Mouse (Mus musculus): ENCODE measurements around the gene Tpp1.
"Not testable (repeated sequence)": the region's sequence is repeated elsewhere in the genome, so short reads cannot be mapped to it uniquely, and the experiment has no call there.

The Tpp1 gene

GRCm38 (mm10) chr7:105762517-105763270 is 10.7 kb upstream of the Tpp1 start:
- peak in 1 of 2 experiments; percentile 58 for DNase-seq (ENCODE audit: low spot score in 2 of 2)

DNA sequence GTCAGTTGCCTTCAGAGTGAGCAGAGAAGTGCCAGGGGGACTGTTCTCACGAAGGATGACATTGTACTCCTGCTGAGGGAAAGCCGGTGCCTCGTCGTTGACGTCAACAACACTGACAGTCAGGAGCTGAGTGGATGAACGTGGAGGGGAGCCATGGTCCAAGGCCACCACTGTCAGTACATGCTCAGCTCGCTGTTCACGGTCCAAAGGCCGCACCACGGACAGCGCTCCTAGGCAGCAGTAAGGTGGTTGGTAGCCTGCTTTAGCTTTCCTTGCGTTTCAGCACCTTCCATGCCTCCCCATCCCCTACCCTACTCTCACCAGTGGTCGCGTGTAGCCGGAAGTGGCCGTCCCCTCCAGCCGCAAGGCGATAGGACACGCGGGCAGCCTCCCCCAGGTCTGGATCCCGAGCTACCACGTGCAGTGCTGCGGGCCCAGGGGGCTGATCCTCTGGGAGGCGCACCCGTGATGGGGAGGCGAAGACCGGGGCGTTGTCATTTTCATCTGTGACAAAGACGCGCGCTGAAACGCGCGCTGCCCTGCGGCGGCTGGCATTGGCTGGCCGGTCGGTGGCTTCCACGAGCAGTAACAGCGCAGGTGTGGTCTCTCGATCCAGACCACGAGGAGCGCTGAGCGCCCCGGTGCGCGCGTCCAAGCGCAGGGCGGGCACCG is 9.9 kb upstream of the Tpp1 start:
- DNase-seq (ENCODE audit: low spot score in 2 of 2) = no peak

DNA sequence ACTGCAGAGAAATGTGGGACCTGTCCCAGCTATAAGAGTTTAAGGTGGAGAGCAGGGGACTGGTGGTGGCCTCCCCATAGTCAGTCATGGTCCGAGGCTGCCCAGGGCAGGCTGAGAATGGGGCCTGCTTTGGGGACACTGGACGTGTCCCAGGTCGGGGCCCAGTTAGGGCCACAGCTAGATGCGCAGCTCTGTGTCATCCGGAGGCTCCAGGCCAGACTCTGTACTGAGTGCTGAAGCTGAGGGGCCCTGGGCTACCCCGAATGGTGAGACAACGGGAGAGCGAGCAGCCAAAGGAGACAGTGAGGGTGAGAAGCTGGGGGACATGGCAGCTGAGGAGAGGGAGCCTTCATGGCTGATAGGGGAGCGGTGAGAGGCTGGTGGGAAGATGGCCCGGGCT is 1.2 kb upstream of the Tpp1 start:
- no peak for DNase-seq (ENCODE audit: low spot score in 2 of 2)

DNA sequence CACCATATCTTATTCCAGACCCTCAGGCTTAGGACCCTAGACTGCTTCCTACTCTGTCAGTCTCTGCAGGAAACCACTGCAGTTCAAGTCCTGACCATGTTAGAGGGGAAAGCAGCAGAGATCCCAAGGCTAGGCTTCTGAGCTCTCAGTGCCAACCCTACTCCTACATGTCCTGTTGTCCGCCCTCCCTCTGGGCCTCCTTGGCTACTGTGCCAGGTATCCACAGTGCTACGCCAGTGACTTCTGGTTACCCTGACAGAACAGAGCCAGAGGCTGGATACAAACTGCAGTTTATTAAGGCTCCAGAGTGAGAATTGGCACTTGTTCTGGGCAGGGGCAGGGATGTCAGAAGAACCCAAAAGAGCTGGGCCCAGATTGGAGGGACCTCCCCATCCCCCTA is 681 bp upstream of the Tpp1 start:
- no peak for DNase-seq (ENCODE audit: low spot score in 2 of 2)

DNA sequence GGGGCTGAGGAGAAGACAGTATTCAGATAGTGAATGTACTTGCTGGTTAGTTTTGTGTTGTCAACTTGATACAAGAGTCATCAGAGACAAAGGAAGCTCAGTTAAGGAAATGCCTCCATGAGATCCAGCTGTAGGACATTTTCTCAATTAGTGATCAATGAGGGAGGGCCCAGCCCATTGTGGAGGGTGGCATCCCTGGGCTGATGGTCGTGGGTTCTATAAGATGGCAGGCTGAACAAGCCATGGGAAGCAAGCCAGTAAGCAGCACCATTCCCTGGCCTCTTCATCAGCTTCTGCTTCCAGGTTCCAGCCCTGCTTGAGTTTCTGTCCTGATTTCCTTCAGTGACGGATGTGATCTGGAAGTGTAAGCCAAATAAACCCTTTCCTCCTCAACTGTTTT is 4.3 kb downstream of the Tpp1 start:
- no peak for DNase-seq (ENCODE audit: low spot score in 2 of 2)

- peak; percentile 78 to 88 for DNase-seq (ENCODE audit: low spot score in 2 of 2)
Measured at GRCm38 (mm10) chr7:105743926-105744590, 8.0 kb downstream of the Tpp1 start, which contains the start of gene Taf10. Gene Taf10, minus strand, starts transcription at chr7:105744361.

- DNase-seq (ENCODE audit: low spot score in 2 of 2) = not testable (repeated sequence)
Measured at GRCm38 (mm10) chr7:105743246-105743925, 8.6 kb downstream of the Tpp1 start.

GRCm38 (mm10) chr7:105742539-105743215 is 9.4 kb downstream of the Tpp1 start:
- DNase-seq (ENCODE audit: low spot score in 2 of 2) = not testable (repeated sequence)

- DNase-seq (ENCODE audit: low spot score in 2 of 2) = no peak
Measured at GRCm38 (mm10) chr7:105741978-105742377, 10.1 kb downstream of the Tpp1 start.

GRCm38 (mm10) chr7:105740851-105741250 is 11.2 kb downstream of the Tpp1 start:
- DNase-seq (ENCODE audit: low spot score in 2 of 2) = peak in 1 of 2 experiments; percentile 48

- peak in 1 of 2 experiments; percentile 49 for DNase-seq (ENCODE audit: low spot score in 2 of 2)
Measured at GRCm38 (mm10) chr7:105740089-105740795, 11.8 kb downstream of the Tpp1 start.

DNA sequence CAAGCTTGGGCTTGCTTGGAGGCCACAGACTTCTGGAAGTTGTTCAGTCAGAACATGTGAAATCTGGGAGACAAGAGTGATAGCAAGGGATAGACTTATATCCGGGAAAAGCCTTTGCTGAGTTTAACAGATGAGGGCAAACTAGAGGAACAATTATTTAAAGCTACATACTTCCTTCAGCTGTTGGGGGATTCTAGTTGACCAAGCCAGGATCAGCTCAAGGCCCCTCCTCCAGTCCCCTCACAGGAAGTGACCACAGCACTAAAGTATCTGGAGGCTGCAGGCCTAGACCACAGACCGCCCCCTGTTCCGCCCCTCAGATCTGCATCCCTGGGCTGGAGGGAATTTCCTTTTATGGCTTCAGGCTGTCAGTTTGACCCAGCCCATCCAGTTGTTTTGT is 13.1 kb downstream of the Tpp1 start:
- peak; percentile 75 to 81 for DNase-seq (ENCODE audit: low spot score in 2 of 2)

GRCm38 (mm10) chr7:105738286-105738685 is 13.7 kb downstream of the Tpp1 start:
- no peak for DNase-seq (ENCODE audit: low spot score in 2 of 2)

DNA sequence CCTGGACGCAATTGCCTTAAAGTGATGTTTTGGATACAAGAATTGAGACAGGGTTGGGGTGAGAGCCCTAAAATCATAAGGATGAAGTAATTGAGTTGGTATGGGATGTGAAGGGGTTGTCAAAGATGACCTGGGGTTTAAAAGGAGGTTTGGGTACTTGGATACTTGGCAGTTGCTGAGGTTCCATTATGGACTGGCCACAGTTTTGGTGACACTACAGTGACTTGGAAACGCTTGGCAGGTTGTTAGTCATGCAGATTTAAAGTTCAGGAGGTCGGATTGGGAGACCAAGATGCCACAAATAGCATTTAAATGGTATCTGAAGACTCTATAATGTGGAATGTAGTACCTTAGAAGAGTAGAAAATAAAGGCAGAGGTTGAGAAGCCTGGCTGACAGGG is 14.4 kb downstream of the Tpp1 start:
- DNase-seq (ENCODE audit: low spot score in 2 of 2) = no peak

- DNase-seq (ENCODE audit: low spot score in 2 of 2) = peak in 1 of 2 experiments; percentile 64
Measured at GRCm38 (mm10) chr7:105736911-105737521, 15.0 kb downstream of the Tpp1 start, which contains the start of gene Rrp8. Gene Rrp8, minus strand, starts transcription at chr7:105737385.

DNA sequence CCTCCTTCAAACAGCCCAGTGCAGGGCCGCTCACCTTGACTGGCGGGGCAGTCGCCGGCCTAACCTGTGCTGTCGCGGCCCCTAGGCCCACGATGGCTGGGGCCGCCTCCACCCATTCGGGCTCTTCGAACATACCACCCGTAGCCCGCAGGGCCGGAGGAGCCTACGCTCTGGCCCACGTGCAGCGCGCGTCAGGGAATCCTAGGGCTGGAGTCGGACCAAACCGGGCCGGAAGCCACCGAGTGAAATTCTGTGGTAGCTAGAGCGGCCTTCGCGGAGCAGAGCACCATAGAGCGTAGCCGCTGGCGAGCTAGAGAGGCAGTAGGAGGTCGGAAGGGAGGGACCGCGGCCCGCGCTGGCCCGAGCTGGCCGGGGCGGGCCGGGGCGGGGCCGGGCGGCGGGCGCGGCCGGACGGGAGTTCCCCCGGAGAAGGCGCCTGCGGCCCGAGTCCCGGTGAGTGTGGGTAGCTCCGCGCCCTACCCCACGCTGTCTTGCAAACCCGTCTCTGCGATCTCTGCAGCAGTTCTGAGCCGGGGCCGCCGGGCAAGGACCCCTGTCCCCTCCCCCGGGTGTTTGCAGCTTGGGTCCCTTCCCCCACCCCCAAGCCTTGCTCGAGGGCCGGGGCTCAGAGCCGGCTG is 15.7 kb downstream of the Tpp1 start, which contains the start of gene Ilk:
Gene Ilk, plus strand, starts transcription at position 329 of the 638 bp plus-strand sequence.
- peak; percentile 91 to 92 for DNase-seq (ENCODE audit: low spot score in 2 of 2)

DNA sequence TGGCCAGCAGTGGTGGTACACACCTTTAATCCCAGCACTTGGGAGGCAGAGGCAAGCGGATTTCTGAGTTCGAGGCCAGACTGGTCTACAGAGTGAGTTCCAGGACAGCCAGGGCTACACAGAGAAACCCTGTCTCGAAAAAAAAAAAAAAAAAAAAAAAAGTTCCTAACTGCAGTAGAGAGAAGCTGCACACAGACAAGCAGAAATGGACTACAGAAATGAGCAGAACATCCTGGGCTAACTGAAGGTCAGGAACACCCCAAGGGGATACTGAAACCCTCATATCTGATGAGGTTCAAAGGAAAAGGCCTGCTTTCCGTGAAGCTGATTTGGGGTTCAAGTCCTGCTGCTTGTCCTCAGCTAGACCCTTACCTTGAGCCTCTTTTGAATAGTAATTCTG is 16.6 kb downstream of the Tpp1 start:
- DNase-seq (ENCODE audit: low spot score in 2 of 2) = not testable (repeated sequence)

DNA sequence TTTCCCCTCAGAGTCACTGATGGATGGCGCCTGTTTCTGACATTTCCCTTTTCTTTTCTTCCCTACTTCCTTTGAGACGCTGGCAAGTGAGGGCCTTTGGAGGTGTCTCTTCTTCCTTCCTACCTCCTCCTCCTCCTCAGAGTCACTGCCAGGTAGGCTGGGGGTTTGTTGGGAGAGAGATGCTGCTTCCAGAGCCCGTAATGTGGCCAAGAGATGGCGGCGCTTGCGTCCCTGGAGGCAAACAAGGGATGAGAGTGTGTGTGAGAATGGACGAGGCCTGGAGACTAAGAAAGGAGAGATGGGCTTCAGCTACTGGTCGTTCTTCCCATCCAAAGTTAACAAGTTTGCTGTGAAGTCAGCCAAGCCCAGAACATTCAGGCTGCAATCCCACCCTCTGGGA is 17.2 kb downstream of the Tpp1 start:
- DNase-seq (ENCODE audit: low spot score in 2 of 2) = peak in 1 of 2 experiments; percentile 56

DNA sequence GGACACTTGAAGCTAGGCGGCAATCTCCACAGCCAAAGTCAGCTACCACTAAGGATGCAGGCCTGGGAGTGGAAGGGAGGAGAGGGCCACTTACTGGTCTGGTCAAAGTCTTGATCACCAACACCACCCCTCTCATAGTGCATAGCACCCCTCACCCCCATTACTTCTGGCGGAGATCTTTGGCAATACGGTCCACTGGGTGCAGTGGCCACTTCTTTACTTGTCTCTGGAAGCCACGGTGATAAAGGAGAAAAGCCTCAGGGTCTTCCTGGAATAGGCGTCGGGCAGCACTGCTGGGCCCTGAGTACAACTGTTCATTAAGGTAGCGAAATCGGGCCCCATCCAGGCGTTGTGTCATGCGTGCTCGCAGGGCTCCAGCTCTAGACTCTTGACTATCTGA is 18.2 kb downstream of the Tpp1 start:
- peak in 1 of 2 experiments; percentile 58 for DNase-seq (ENCODE audit: low spot score in 2 of 2)
